Mouse (Mus musculus) cerebellum, postnatal 4 days (tissue): Measurements from ENCODE around the gene Litaf.

Source experiments
- DNase-seq, 2 experiments: peaks; one replicate each; pipeline ENCODE4 v3.0.0; 2022; ENCODE audit warnings: low spot score in 2 of 2, mixed read lengths in 1 of 2

Litaf gene

DNA sequence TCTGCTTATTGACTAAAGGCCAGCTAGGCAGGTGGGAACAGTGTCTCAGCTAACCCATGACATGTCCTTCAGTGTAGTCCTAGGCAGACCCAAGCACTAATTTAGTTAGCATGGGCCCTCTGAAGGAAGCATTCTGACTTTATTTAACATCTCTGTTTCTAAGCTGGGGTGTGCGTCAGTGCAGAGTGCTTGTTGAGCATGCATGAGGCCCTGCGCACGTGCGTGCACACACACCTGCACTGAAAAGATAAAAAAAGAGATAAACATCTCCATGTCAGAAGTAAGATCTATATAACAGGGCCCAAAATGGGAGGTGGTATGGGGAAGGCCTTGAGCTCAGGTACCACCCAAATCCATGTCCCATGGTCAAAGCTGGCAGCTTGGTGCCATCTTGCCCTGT lies 150.9 kb downstream of the Litaf start:
- DNase-seq, result no peak

GRCm38 (mm10) chr16:10911061-10911460 lies 154.9 kb downstream of the Litaf start:
- no peak for DNase-seq

- no peak for DNase-seq
These were observed 155.4 kb downstream of the Litaf start for GRCm38 (mm10) chr16:10910541-10910940.
